Mouse (Mus musculus): ENCODE data around the gene Manea. TPM values are rescaled to one million over a fixed set of nuclear protein-coding genes. Genes with fewer than 3 reads are reported as not detected.
"Not testable (repeated sequence)": the region's sequence is repeated elsewhere in the genome, so short reads cannot be mapped to it uniquely, and the experiment has no call there.

Gene Manea
- 6.4 and 6.8 TPM in 2 replicates for polyA plus RNA-seq (2015; fragmentation: Nextera tagmentation; extraction: Ambion mirVana)

DNA sequence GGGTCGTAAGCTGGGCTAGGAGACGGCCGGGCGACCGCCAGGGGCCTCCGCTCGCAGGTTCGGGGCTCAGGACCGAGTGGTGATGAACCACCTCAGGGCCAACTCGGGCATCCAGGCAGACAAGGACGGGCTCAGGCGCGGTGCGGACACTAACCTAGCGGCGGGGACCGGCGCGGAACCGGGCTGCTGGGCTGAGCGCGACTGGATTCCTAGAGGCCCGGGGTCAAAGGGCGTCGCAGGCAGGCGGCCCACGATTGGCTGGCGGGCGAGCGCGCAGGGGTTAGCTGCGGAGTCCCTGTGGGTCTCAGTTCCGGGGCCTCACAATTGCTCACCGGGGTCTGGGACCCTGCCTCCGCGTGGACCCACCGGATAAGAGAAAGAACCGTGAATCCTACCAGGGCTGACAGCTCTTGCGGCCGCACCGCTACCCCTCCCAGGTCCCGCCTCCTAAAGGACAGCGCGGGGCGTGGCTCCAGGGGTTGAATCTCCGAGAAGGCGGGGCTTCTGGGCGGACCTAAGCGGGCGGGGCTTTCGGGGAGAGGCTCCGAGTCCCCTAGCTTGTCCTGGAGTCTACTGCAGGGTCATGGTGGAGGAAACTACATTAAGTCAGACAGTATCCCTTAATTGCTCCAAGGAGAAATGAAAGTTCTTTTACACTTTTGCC lies at the start of gene Manea:
Gene Manea (minus strand): TSS at position 449 of the 664 bp plus-strand sequence.
- DNase-seq (ENCODE audit: low spot score) = peak; percentile 91

DNA sequence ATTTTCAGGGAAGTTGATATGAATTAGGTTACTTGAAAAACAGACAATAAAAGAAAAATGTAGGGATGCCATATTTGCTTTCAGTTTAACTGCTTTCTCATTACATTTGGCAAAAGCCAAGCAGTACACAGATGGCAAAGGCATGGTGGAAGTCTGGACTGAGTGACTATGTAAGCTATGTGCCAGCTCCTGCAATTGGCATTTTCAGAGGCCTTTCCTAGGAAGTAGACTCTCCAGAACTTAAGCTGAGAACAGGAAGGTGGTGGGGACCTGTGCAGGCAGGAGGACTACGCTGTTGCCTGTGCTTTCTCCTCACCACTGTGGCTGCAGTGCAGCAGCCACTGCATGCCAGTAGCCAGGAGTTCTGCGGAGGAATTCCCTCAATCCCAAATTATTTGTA lies 7.9 kb upstream of the Manea start:
- DNase-seq (ENCODE audit: low spot score) = no peak

DNA sequence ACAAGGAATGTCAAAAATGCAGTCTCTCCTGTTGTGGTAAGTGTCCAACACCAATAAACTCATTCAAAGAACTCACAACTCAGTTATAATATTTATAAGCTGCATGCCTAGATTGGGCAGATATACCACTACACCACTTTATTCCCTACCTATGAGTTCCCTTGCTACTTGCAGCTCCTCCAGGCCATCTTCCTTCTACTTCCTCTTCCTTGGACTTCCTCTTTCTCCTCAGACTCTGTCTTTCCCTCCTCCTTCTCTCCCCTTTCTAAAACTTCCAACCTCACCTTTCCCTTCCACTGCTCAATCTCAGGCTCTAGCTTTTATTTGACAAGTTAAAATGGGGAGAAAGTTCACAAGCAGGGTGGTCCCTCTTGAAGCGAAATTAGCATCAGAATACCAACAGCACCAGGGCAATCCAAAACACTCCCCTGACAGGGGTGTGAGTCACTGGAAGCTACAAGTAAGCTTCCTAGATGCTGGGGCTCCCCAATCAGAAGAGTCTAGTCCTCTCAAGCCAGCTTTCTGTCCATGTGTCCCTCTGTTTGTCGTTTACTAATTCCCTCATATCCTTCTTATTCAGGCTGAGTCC lies 7.0 kb upstream of the Manea start:
- no peak for DNase-seq (ENCODE audit: low spot score)

DNA sequence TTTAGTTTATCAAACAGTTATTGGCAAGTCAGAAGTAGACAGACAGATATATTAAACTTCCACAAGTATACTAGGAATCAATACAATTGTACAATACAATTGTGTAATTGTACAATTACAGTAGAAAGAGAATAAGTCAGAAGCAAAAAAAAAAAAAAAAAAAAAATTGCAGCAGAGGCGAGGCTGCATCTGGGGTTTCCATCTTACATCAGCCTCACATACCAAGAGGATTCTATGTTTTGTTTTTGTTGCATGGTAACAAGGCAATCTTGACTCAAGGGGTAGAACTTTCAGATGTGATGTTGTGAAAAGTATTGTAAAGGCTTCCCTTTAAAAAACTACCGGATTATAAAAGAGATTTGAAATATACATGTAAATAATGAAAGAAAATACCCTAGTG lies 548 bp upstream of the Manea start:
- DNase-seq (ENCODE audit: low spot score) = no peak

DNA sequence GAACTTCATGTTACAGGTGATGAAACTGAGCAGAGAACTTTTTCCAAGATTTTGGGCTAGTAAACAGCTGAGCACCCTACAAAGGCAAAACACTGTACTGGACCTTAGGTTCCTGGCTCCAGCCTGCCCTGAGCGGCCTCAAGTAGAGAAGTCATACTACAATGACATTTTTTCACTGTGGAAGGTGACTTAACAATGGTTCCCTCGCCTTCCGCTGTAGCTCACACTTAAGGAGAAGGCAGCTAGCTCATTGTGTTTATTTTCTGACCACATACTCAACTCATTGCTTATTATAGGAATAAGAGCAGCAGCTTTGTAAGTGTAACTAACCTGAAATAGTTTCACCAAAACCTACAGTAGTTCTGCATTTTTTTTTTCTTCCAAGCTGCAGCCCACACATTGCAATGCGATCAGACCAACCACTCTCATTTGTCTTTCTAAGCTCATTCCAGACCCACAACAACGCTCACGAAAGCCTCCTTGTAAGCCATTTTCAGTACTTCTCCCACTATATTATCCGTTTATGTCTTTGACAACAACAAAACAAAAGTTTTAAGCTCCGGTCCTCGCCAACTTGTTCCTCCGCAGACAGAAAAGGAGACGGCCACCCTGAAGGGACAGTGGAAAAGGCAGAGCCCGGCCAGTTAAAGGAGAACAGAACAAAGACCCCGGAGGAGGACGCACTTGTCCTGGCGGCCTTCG lies 799 bp downstream of the Manea start:
- DNase-seq (ENCODE audit: low spot score) = no peak

DNA sequence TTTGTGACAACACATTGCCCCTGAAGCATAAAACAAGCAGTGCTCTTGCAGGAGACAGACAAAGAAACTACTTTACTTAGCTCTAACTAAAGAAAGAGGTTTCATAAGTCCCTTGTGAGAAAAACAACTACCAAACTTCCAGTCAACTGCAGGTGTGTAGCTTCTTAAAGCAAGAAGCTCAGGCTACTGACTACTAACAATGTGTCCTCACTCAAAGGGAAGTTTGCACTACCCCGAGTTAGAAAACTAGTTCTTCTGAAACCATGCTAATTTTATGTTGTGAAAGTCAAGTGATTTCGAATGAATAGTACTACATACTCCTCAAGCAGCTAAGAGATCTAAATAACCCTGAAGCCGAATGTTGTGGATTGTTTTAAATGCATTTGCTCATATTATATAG lies 1.6 kb downstream of the Manea start:
- peak; percentile 4 for DNase-seq (ENCODE audit: low spot score)

DNA sequence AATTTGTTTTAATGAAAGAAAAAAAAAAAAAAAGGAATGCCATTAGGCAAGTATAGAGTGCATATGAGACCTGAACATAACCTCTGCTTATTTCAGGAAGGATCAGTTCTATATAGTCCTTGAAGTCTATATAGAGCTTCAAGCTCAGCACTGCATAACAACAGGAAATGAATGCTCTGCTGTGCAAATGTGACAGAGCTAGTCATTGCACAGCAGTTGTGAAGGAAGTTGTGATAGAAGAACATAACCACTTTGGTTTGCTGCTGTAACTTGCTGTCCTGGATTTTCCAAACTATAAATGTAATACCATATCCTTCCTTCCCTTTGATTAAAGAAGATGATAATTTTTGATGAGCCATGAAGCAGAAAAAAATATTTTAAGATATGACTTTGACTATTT lies 4.3 kb downstream of the Manea start:
- DNase-seq (ENCODE audit: low spot score) = peak; percentile 15

DNA sequence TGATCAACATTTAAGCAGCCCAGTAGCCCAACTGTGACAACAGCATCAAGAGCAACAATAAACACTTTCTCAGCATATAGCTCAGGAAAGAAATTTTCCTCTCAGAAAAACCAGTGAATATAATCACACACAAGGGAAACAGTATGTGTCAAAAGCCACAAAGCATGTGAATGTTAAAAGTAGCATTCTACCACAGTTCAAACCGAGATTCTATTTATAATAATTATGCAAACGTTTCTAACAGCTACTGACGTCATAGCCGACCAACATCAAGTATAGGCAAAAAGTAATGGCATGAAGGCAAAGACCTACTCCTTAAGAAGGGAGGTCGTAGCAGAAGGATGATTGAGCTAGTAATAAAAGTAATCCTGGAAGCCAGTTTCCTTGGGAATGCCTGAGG lies 8.1 kb downstream of the Manea start:
- no peak for DNase-seq (ENCODE audit: low spot score)

DNA sequence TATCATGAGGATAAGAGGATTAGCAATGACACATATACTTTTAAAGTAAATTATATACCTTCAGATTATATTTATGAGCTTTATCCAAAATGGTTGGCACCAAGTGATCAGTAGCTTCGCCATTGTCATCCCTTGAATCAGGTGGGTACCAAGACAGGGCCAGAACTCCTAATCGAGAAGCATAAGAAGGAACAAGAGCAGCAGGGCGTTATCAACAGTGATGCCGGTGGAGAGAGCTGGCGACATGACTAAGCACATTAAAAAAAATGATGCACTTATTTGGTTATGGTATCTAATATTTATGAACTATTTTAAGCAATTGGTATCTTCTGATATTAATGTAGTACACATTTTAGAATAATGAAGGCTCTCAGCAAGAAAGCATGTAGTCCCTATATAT lies 10.1 kb downstream of the Manea start:
- DNase-seq (ENCODE audit: low spot score) = no peak

DNA sequence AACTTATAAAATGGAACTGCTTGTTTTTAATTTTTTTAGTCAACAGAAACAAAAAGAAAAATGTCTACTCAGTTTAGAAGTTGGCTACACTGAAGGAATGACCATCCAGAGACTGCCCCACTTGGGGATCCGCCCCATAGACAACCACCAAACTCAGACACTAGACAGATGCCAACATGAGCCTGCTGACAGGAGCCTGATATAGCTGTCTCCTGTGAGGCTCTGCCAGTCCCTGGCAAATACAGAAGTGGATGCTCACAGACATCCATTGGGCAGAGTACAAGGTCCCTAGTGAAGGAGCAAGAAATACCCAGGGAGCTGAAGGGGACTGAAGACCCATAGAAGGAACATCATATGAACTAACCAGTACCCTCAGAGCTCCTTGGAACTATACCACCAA lies 42.0 kb downstream of the Manea start:
- not testable (repeated sequence) for DNase-seq (ENCODE audit: low spot score)

DNA sequence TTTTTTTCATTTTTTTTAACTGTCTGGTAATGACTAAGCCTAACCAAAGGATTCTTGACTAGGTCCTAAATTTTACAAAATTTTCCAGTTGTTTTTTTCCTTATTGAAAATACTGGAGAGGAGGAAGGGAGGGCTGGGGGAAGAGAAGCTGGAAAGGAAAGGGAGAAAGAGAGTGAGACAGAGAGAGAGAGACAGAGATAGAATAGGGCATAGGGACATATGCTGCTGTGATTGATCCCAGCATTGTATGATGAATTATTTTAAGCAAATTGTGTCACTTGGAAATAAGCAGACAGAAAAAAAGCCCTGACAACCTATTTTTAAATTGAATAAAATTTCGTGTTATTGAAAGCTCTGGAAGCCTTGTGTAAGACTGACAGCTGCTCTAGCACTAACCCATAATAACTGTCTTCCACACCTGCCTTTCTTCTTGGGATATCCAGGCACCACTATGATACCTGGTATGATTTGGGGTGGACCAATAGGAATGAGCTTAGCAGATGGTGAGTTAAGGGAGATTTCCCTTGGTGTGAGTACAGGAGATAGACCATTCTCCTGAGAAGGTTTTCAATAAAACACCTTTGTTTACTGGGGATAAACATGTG lies 69.5 kb downstream of the Manea start:
- no peak for DNase-seq (ENCODE audit: low spot score)

DNA sequence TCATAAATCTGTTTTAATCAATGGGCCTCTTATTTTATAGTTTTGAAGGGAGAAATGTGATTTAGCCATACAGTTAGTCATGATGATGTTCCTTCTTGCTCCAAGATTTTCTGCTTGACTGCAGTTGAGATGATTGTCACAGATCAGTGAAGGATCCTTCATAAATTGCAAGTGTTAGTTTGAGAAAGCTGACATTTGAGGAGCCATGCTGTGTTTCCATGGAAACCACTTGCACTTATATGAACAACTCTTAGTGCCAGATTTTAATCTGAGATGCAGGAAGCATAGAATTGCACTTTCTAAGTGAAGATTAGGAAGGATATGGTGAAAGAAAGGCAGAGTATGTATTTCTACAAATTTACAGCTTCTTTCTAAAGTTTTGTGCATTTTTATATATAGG lies 70.4 kb downstream of the Manea start:
- DNase-seq (ENCODE audit: low spot score) = no peak

DNA sequence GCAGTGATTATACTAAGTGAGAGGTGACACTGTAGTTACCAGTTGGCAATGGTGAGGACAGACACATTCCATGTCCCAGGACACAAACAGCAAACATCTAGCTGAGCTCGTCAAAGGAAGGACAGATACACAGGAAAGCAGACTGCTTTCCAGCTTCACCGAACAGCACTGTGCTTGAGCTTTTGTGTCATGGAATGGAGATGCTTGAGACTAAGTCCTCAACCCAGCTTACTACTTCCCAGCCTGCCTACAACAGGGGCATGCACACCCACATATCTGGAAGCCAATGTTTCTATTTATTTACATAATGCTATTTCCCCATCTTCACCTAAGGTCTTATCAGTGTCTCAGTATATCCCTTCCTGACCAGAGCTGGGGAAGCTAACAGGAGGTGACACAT lies 70.9 kb downstream of the Manea start:
- DNase-seq (ENCODE audit: low spot score) = no peak
